Mouse (Mus musculus) olfactory bulb, adult 2 months (tissue): ENCODE data around the gene Usp46.

ENCODE experiments used
- CTCF ChIP-seq: fragments of 200-500 bp; IDR thresholded peaks from 2 replicates; pipeline ENCODE4 v1.5.1; 2012; ENCODE audit warnings: low read depth, mild to moderate bottlenecking, low read length, moderate library complexity; ENCODE audit not compliant: insufficient read depth
- POLR2A ChIP-seq: fragments of 200-500 bp; IDR thresholded peaks from 2 replicates; pipeline ENCODE4 v1.6.1; 2012; ENCODE audit warnings: mild to moderate bottlenecking, low read depth, low read length, moderate library complexity; ENCODE audit not compliant: insufficient read depth

- no peak for TF ChIP-seq POLR2A
- TF ChIP-seq CTCF, result no peak
These were observed 1.7 kb downstream of the Usp46 start for GRCm38 (mm10) chr5:74066416-74067115.
